ENCODE assay signal across 8 mouse cellular contexts in genomic region chr15:102144274-102144711, GRCm38 (mm10). TPM values are rescaled to one million over a fixed set of nuclear protein-coding genes. Genes with fewer than 3 reads are reported as not detected.
DNase-seq lines count a peak whose midpoint lies in the region; ATAC-seq and TF ChIP-seq lines count a peak whose summit lies in the region.

Gene Igfbp6 (plus strand): TSS chr15:102144362.

- peak; percentile 42 for DNase-seq in ovary, postnatal 36 days (ENCODE audit: low spot score)
- no peak for DNase-seq in ovary, adult 18-20 months (ENCODE audit: low spot score)
- no peak for DNase-seq in forebrain, embryonic 14.5 days (ENCODE audit: low spot score)
- DNase-seq in hindbrain, embryonic 11.5 days (ENCODE audit: low spot score), result peak; percentile 35
- DNase-seq in lung, adult 2 months, result peak; percentile 48
- DNase-seq in thymus, adult 18-20 months, result no peak

- H3K4me2 ChIP-seq in forebrain, embryonic 14.5 days (ENCODE audit: low read length), result peak within 1 kb of the TSS; percentile 17
- peak within 1 kb of the TSS; percentile 15; the same call in 1 of the 2 replicates for H3K4me2 ChIP-seq in hindbrain, embryonic 11.5 days (replicated peaks; ENCODE audit: low read depth, low read length)
- peak within 1 kb of the TSS; percentile 45 for H3K4me2 ChIP-seq in stomach, embryonic 15.5 days

- H3K9me3 ChIP-seq in forebrain, embryonic 14.5 days (replicated peaks; ENCODE audit: control insufficient read depth, low read length), result no peaks in the 10 kb centered on the region
- H3K9me3 ChIP-seq in hindbrain, embryonic 11.5 days (ENCODE audit: control insufficient read depth, low read length), result no peaks in the 10 kb centered on the region
- no peaks in the 10 kb centered on the region for H3K9me3 ChIP-seq in stomach, embryonic 15.5 days

- TF ChIP-seq POLR2A in lung, adult 2 months (IDR thresholded peaks at IDR 0.05; ENCODE audit: borderline replicate concordance, extremely low read depth, low read depth, low read length), result peak; percentile 86; the same call in 1 of the 2 replicates

- peaks cover 25% of the 10 kb centered on the region for H3K27me3 ChIP-seq in forebrain, embryonic 14.5 days (replicated peaks; ENCODE audit: control insufficient read depth, insufficient read depth, low read length)
- peaks cover 30% of the 10 kb centered on the region for H3K27me3 ChIP-seq in hindbrain, embryonic 11.5 days (ENCODE audit: control insufficient read depth, insufficient read depth, low read length)
- peaks cover 19% of the 10 kb centered on the region for H3K27me3 ChIP-seq in stomach, embryonic 15.5 days (replicated peaks)

- H3K9ac ChIP-seq in forebrain, embryonic 14.5 days (ENCODE audit: low read length), result 0 out of 2 replicates have a peak within 1 kb of the TSS, but pooled peaks have one; percentile 10
- H3K9ac ChIP-seq in hindbrain, embryonic 11.5 days (ENCODE audit: low read depth, low read length), result peak within 1 kb of the TSS; percentile 38; the same call in 1 of the 2 replicates
- no peak within 1 kb of the TSS for H3K9ac ChIP-seq in stomach, embryonic 15.5 days

- H3K4me3 ChIP-seq in forebrain, embryonic 14.5 days (ENCODE audit: low read depth, low read length), result no peak within 1 kb of the TSS
- H3K4me3 ChIP-seq in hindbrain, embryonic 11.5 days (ENCODE audit: low read depth, low read length), result 0 out of 2 replicates have a peak within 1 kb of the TSS, but pooled peaks have one; percentile 6
- H3K4me3 ChIP-seq in lung, adult 2 months (replicated peaks; ENCODE audit: extremely low read depth, low read depth, low read length), result peak within 1 kb of the TSS; percentile 64
- H3K4me3 ChIP-seq in stomach, embryonic 15.5 days (replicated peaks), result peak within 1 kb of the TSS; percentile 26

- H3K27ac ChIP-seq in forebrain, embryonic 14.5 days (ENCODE audit: low read depth, low read length), result no peak within 1 kb of the TSS
- no peak within 1 kb of the TSS for H3K27ac ChIP-seq in hindbrain, embryonic 11.5 days (ENCODE audit: low read depth, low read length)
- H3K27ac ChIP-seq in stomach, embryonic 15.5 days, result no peak within 1 kb of the TSS

- no peaks in the 10 kb centered on the region for H3K4me1 ChIP-seq in forebrain, embryonic 14.5 days (ENCODE audit: control insufficient read depth, insufficient read depth, low read length)
- H3K4me1 ChIP-seq in hindbrain, embryonic 11.5 days (replicated peaks; ENCODE audit: control insufficient read depth, insufficient read depth, low read length), result no peaks in the 10 kb centered on the region
- H3K4me1 ChIP-seq in lung, adult 2 months (ENCODE audit: control insufficient read depth, insufficient read depth, low read length), result 0 out of 2 replicates have a peak, but pooled peaks cover 2% of the 10 kb centered on the region
- peaks cover 18% of the 10 kb centered on the region for H3K4me1 ChIP-seq in stomach, embryonic 15.5 days

- no peak for ATAC-seq in forebrain, embryonic 14.5 days
- ATAC-seq in hindbrain, embryonic 11.5 days (ENCODE audit: low FRiP score), result no peak
- ATAC-seq in stomach, embryonic 15.5 days (ENCODE audit: insufficient read depth, low FRiP score, low read depth), result no peak
- ATAC-seq in erythroblast, adult 5-6 weeks (replicated peaks; ENCODE audit: low FRiP score, poor library complexity, severe bottlenecking), result no peak

- H3K36me3 ChIP-seq in forebrain, embryonic 14.5 days (ENCODE audit: control insufficient read depth, insufficient read depth, low read length), result no peaks in the 10 kb centered on the region
- H3K36me3 ChIP-seq in hindbrain, embryonic 11.5 days (ENCODE audit: control insufficient read depth, insufficient read depth, low read length), result no peaks in the 10 kb centered on the region
- no peaks in the 10 kb centered on the region for H3K36me3 ChIP-seq in stomach, embryonic 15.5 days

- no peak for TF ChIP-seq CTCF in lung, adult 2 months (IDR thresholded peaks at IDR 0.05; ENCODE audit: insufficient read depth, low read length)

- WGBS in forebrain, embryonic 14.5 days, result 3% methylated on average over 22 of the region's 22 CpGs
- WGBS in hindbrain, embryonic 11.5 days, result 5% methylated on average over 22 of the region's 22 CpGs
- WGBS in lung, adult 2 months, result 17% methylated on average over 22 of the region's 22 CpGs
- 10% methylated on average over 22 of the region's 22 CpGs for WGBS in stomach, embryonic 15.5 days

RNA-seq across cellular contexts. Expression of gene Igfbp6, which starts in this region (rescaled TPM):
- 1.3 and 1.6 TPM in 2 replicates for polyA plus RNA-seq in forebrain, embryonic 14.5 days (2014; fragmentation: Nextera tagmentation; extraction: Ambion mirVana)
- polyA plus RNA-seq in hindbrain, embryonic 11.5 days (2014; fragmentation: Nextera tagmentation; extraction: Ambion mirVana), result 0.31 TPM in 1 of 2 replicates, not detected in the other
- polyA plus RNA-seq in lung, adult 2 months (2012; rRNA removed), result 337 and 400 TPM in 2 replicates
- polyA plus RNA-seq in stomach, embryonic 15.5 days (2015; fragmentation: Nextera tagmentation; extraction: Ambion mirVana), result 13.2 and 18.2 TPM in 2 replicates
- 1.5 TPM in 1 of 2 replicates, not detected in the other for total RNA-seq in erythroblast, adult 5-6 weeks (2015; ENCODE audit: low replicate concordance)
- not detected in 2 replicates for total RNA-seq in erythroblast, adult 5-6 weeks (2017; ENCODE audit: low replicate concordance)

Comparison
In these comparisons a context has a peak if more than half of its experiments do, and no peak if none do; other contexts are left out.
1. RNA of gene Igfbp6 (polyA plus RNA-seq): 337 to 400 TPM in lung, adult 2 months; 13.2 to 18.2 TPM in stomach, embryonic 15.5 days, 1.3 to 1.6 TPM in forebrain, embryonic 14.5 days and 0.31 TPM in hindbrain, embryonic 11.5 days; every median in the first group is over 10 times any median in the second.
2. DNase-seq: peak in ovary, postnatal 36 days (single experiment) and lung, adult 2 months (single experiment); none in ovary, adult 18-20 months (single experiment), forebrain, embryonic 14.5 days (single experiment) and thymus, adult 18-20 months (0 of 2).
3. Peak in DNase-seq, H3K4me3 ChIP-seq, H3K9ac ChIP-seq and H3K4me2 ChIP-seq in hindbrain, embryonic 11.5 days; RNA of the gene not detected or under 1 TPM.
4. Peak in every context shown above with its lines, with median percentiles within 50 percentile points of each other: H3K4me2 ChIP-seq.